Mouse (Mus musculus) heart, embryonic 14.5 days (tissue): ENCODE data around the gene Smtnl2. TPM values are rescaled to one million over a fixed set of nuclear protein-coding genes. Genes with fewer than 3 reads are reported as not detected.

ENCODE experiments used
- ATAC-seq: fragments of 200-750 bp; cut with Nextera tagmentation; 2 replicates; pipeline ENCODE4 v1.8.0; 2017; ENCODE audit warnings: low read depth, moderate TSS enrichment; ENCODE audit not compliant: insufficient number of reproducible peaks, insufficient read depth, low FRiP score
- H3K27ac ChIP-seq, 2 experiments: fragments of 200-500 bp in 1 of 2; fragments of 300-500 bp in 1 of 2; sonication (generic) in 1 of 2; replicated peaks in 1 of 2; 2 replicates each; pipeline ENCODE4 v1.5.1; 2012 to 2014; ENCODE audit warnings: low read depth in 2 of 2, low read length in 2 of 2, control low read depth in 1 of 2, mild to moderate bottlenecking in 1 of 2, mixed read lengths in 1 of 2; ENCODE audit not compliant: control insufficient read depth in 1 of 2, insufficient read depth in 1 of 2
- H3K27me3 ChIP-seq: fragments of 300-500 bp; sonication (generic); 2 replicates; pipeline ENCODE4 v1.6.1; 2014; ENCODE audit warnings: mild to moderate bottlenecking, low read length, control low read depth; ENCODE audit not compliant: control insufficient read depth, insufficient read depth
- H3K36me3 ChIP-seq: fragments of 300-500 bp; sonication (generic); 2 replicates; pipeline ENCODE4 v1.6.1; 2014; ENCODE audit warnings: mild to moderate bottlenecking, control low read depth, low read length, mixed read lengths; ENCODE audit not compliant: control insufficient read depth, insufficient read depth
- H3K4me1 ChIP-seq, 2 experiments: fragments of 200-500 bp in 1 of 2; fragments of 300-500 bp in 1 of 2; sonication (generic) in 1 of 2; 2 replicates each; pipeline ENCODE4 v1.6.1; 2012 to 2014; ENCODE audit warnings: low read length in 2 of 2, control low read depth in 1 of 2, mixed read lengths in 1 of 2; ENCODE audit not compliant: control insufficient read depth in 2 of 2, insufficient read depth in 2 of 2
- H3K4me2 ChIP-seq: fragments of 300-500 bp; sonication (generic); 2 replicates; pipeline ENCODE4 v1.6.1; 2014; ENCODE audit warnings: mild to moderate bottlenecking, low read length
- H3K4me3 ChIP-seq, 2 experiments: fragments of 200-500 bp in 1 of 2; fragments of 300-500 bp in 1 of 2; sonication (generic) in 1 of 2; 2 replicates each; pipeline ENCODE4 v1.5.1; 2012 to 2014; ENCODE audit warnings: low read length in 2 of 2, mild to moderate bottlenecking in 2 of 2, control low read depth in 1 of 2, low read depth in 1 of 2, moderate library complexity in 1 of 2; ENCODE audit not compliant: control insufficient read depth in 1 of 2, insufficient read depth in 1 of 2
- H3K9ac ChIP-seq: fragments of 300-500 bp; sonication (generic); 2 replicates; pipeline ENCODE4 v1.6.1; 2014; ENCODE audit warnings: mild to moderate bottlenecking, low read length
- H3K9me3 ChIP-seq: fragments of 300-500 bp; sonication (generic); 2 replicates; pipeline ENCODE4 v1.6.1; 2016; ENCODE audit warnings: low read length, control low read depth; ENCODE audit not compliant: control insufficient read depth
- WGBS: fragments of 180-500 bp; shearing (Covaris S2); extraction: QIAGEN DNeasy Blood & Tissue Kit; methylation state at CpG from one replicate; pipeline ENCODE4 v1.1.7; 2014; 5-methylcytosine and 5-hydroxymethylcytosine counted together
- polyA plus RNA-seq: library from polyadenylated mRNA; unstranded; fragments of >200 nt; fragmentation: Nextera tagmentation; extraction: Ambion mirVana; gene quantifications from 2 replicates; pipeline ENCODE4 v1.2.1, GENCODE M21; 2014

Smtnl2 gene
- polyA plus RNA-seq, 1 experiment from 2014 or later = 122 TPM

- H3K4me1 ChIP-seq = peaks cover 3 to 14% of the 10 kb centered on the region in 2 experiments
- peaks cover 70% of the 10 kb centered on the region for H3K36me3 ChIP-seq
- no peak overlapping the region for H3K27ac ChIP-seq
- no peak overlapping the region for H3K4me3 ChIP-seq
- no peaks in the 10 kb centered on the region for H3K27me3 ChIP-seq
- WGBS = 90% methylated on average over 7 of the region's 7 CpGs
- ATAC-seq = no peak
- no peak overlapping the region for H3K9ac ChIP-seq
- no peak overlapping the region for H3K4me2 ChIP-seq
- no peaks in the 10 kb centered on the region for H3K9me3 ChIP-seq
Measured at GRCm38 (mm10) chr11:72389407-72390142, 21.9 kb downstream of the Smtnl2 start.

- Histone ChIP-seq H3K9me3 (no peaks in the 10 kb centered on the region), H3K4me1 (no peaks in the 10 kb centered on the region), H3K36me3 (peaks cover 58% of the 10 kb centered on the region), H3K4me2 (no peak overlapping the region), H3K27ac (no peak overlapping the region), H3K4me3 (no peak overlapping the region), H3K9ac (no peak overlapping the region), H3K27me3 (no peaks in the 10 kb centered on the region)
- ATAC-seq = no peak
- 95% methylated on average over 6 of the region's 6 CpGs for WGBS
Measured at GRCm38 (mm10) chr11:72388113-72388529, 23.4 kb downstream of the Smtnl2 start.

GRCm38 (mm10) chr11:72379351-72379750 lies 32.2 kb downstream of the Smtnl2 start:
- H3K9ac ChIP-seq = no peak overlapping the region
- H3K4me1 ChIP-seq = peaks cover 2 to 7% of the 10 kb centered on the region in 2 experiments; a peak in 2 of 4 replicates
- no peak overlapping the region for H3K27ac ChIP-seq
- 82% methylated on average over 4 of the region's 4 CpGs for WGBS
- H3K4me2 ChIP-seq = no peak overlapping the region
- no peaks in the 10 kb centered on the region for H3K9me3 ChIP-seq
- H3K4me3 ChIP-seq = no peak overlapping the region
- no peaks in the 10 kb centered on the region for H3K36me3 ChIP-seq
- no peaks in the 10 kb centered on the region for H3K27me3 ChIP-seq
- no peak for ATAC-seq

- Histone ChIP-seq H3K9ac (no peak overlapping the region), H3K27ac (no peak overlapping the region), H3K4me1 (peaks cover 2 to 7% of the 10 kb centered on the region in 2 experiments; a peak in 2 of 4 replicates), H3K4me2 (no peak overlapping the region), H3K9me3 (no peaks in the 10 kb centered on the region), H3K4me3 (no peak overlapping the region), H3K36me3 (no peaks in the 10 kb centered on the region), H3K27me3 (no peaks in the 10 kb centered on the region)
- no peak for ATAC-seq
- 68% methylated on average over 7 of the region's 7 CpGs for WGBS
Measured at GRCm38 (mm10) chr11:72378222-72378621, 33.3 kb downstream of the Smtnl2 start.

GRCm38 (mm10) chr11:72376562-72376961 lies 35.0 kb downstream of the Smtnl2 start:
- no peak overlapping the region for H3K4me3 ChIP-seq
- 61% methylated on average over 2 of the region's 2 CpGs for WGBS
- no peak for ATAC-seq

GRCm38 (mm10) chr11:72369904-72370672 lies 41.4 kb downstream of the Smtnl2 start:
- no peaks in the 10 kb centered on the region for H3K9me3 ChIP-seq
- ATAC-seq = no peak
- H3K4me2 ChIP-seq = 0 out of 2 replicates have a peak overlapping the region, but pooled peaks have one; percentile 2
- no peaks in the 10 kb centered on the region for H3K36me3 ChIP-seq
- 17% methylated on average over 12 of the region's 12 CpGs for WGBS
- no peak overlapping the region for H3K4me3 ChIP-seq
- no peak overlapping the region for H3K27ac ChIP-seq
- H3K27me3 ChIP-seq = no peaks in the 10 kb centered on the region
- H3K9ac ChIP-seq = no peak overlapping the region
- H3K4me1 ChIP-seq = peaks cover 0 to 5% of the 10 kb centered on the region in 2 experiments; a peak in 2 of 4 replicates

More at GRCm38 (mm10) chr11:72376562-72376961, 35.0 kb downstream of the Smtnl2 start:
- no peaks in the 10 kb centered on the region for H3K36me3 ChIP-seq
- H3K27me3 ChIP-seq = no peaks in the 10 kb centered on the region
- peaks cover 2 to 7% of the 10 kb centered on the region in 2 experiments; a peak in 2 of 4 replicates for H3K4me1 ChIP-seq
- no peak overlapping the region for H3K9ac ChIP-seq
- peak overlapping the region in 1 of 2 experiments; percentile 12; a peak in 1 of 4 replicates for H3K27ac ChIP-seq
- no peak overlapping the region for H3K4me2 ChIP-seq
- no peaks in the 10 kb centered on the region for H3K9me3 ChIP-seq

- WGBS = 65% methylated on average over 11 of the region's 11 CpGs
- no peaks in the 10 kb centered on the region for H3K9me3 ChIP-seq
Measured at GRCm38 (mm10) chr11:72367934-72368674, 43.4 kb downstream of the Smtnl2 start.

More at GRCm38 (mm10) chr11:72367934-72368674, 43.4 kb downstream of the Smtnl2 start:
- H3K4me1 ChIP-seq = peaks cover 4 to 5% of the 10 kb centered on the region in 2 experiments; a peak in 2 of 4 replicates
- no peak overlapping the region for H3K9ac ChIP-seq
- no peak overlapping the region for H3K4me2 ChIP-seq
- no peaks in the 10 kb centered on the region for H3K36me3 ChIP-seq
- H3K27me3 ChIP-seq = no peaks in the 10 kb centered on the region
- H3K27ac ChIP-seq = no peak overlapping the region
- H3K4me3 ChIP-seq = no peak overlapping the region
- ATAC-seq = no peak
